Mouse (Mus musculus) kidney, adult 2 months (tissue): ENCODE results near the gene Rora. TPM values are rescaled to one million over a fixed set of nuclear protein-coding genes. Genes with fewer than 3 reads are reported as not detected.

ENCODE experiments used
- DNase-seq: peaks from one replicate; pipeline ENCODE4 v3.0.0; 2021
- H3K27ac ChIP-seq: fragments of 200-500 bp; 2 replicates; pipeline ENCODE4 v1.5.1; 2012; ENCODE audit warnings: low read depth, low read length, control low read depth, inconsistent platforms; ENCODE audit not compliant: insufficient read depth
- H3K27me3 ChIP-seq: fragments of 200-500 bp; replicated peaks from 2 replicates; pipeline ENCODE4 v1.6.1; 2012; ENCODE audit warnings: mild to moderate bottlenecking, moderate library complexity, low read length, inconsistent platforms; ENCODE audit not compliant: control insufficient read depth, insufficient read depth
- H3K36me3 ChIP-seq: fragments of 200-500 bp; 2 replicates; pipeline ENCODE4 v1.6.1; 2012; ENCODE audit warnings: mild to moderate bottlenecking, moderate library complexity, low read length, inconsistent platforms; ENCODE audit not compliant: control insufficient read depth, insufficient read depth
- H3K4me1 ChIP-seq: fragments of 200-500 bp; 2 replicates; pipeline ENCODE4 v1.6.1; 2011; ENCODE audit warnings: low read length; ENCODE audit not compliant: control insufficient read depth, insufficient read depth
- H3K4me3 ChIP-seq: fragments of 200-500 bp; 2 replicates; pipeline ENCODE4 v1.5.1; 2011; ENCODE audit warnings: mild to moderate bottlenecking, low read depth, low read length, control low read depth; ENCODE audit not compliant: insufficient read depth
- CTCF ChIP-seq: fragments of 200-500 bp; conservative IDR thresholded peaks from 2 replicates; pipeline ENCODE4 v1.5.1; 2011; ENCODE audit warnings: low read depth, mild to moderate bottlenecking, control low read depth, low read length, moderate library complexity, mixed read lengths; ENCODE audit not compliant: insufficient read depth, insufficient read length
- POLR2A ChIP-seq: fragments of 200-500 bp; IDR thresholded peaks from one replicate; pipeline ENCODE4 v1.6.1; 2011; ENCODE audit warnings: low read depth, low read length, control low read depth
- WGBS: fragments of 180-500 bp; shearing (Covaris S2); methylation state at CpG from one replicate; pipeline ENCODE4 v1.1.7; 2018; 5-methylcytosine and 5-hydroxymethylcytosine counted together
- polyA plus RNA-seq: library from polyadenylated mRNA; depleted of rRNA; stranded (reverse); fragments of >200 nt; gene quantifications from 2 replicates; pipeline ENCODE4 v1.2.3, GENCODE M21; 2012

Gene Rora
- polyA plus RNA-seq, 1 experiment = 15.5 TPM

DNA sequence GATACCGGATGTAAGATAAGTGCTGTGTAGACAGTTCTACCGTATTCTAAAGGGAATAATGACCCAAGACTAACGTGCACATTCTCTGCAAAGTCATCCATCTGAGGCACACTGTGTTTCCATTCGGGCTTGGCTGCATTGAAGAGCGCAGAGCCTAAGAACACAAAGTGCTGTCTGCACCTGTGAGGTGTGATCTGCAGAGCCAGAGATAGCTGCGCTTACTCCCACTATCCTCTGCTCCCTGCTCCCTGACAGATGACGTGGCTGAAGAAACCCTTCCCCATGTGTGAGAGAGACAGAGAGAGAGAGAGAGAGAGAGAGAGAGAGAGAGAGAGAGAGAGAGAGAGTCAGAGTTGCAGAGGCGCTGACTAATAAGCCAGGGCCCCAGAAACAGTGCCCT lies 392.3 kb downstream of the Rora start:
- Histone ChIP-seq H3K4me3 (no peak overlapping the region), H3K4me1 (no peaks in the 10 kb centered on the region), H3K27me3 (no peaks in the 10 kb centered on the region), H3K36me3 (no peaks in the 10 kb centered on the region), H3K27ac (no peak overlapping the region)
- no peak for TF ChIP-seq CTCF
- no peak for TF ChIP-seq POLR2A
- DNase-seq = no peak
- 94% methylated on average over 8 of the region's 8 CpGs for WGBS

DNA sequence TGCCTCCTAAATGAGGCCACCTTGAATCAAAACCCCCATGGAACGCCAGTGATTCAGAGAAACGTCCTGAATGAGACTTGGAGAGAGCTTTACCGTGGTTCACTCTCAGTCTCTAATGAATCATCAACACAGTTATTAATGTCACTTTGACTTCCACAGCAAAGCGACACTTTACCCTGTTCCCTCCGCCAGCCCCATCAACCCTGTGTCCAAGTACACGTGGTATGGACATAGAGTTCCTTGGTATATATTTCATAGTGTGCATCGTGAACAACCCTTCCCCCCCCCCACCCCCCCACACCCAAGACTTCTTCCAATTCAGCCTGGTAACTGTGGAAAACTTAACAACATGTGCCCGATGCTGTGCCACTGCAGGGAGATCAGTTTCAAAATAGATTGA lies 397.3 kb downstream of the Rora start:
- Histone ChIP-seq H3K4me1 (no peaks in the 10 kb centered on the region), H3K27me3 (no peaks in the 10 kb centered on the region), H3K27ac (no peak overlapping the region), H3K4me3 (no peak overlapping the region), H3K36me3 (no peaks in the 10 kb centered on the region)
- TF ChIP-seq POLR2A (no peak), CTCF (no peak)
- WGBS = 63% methylated on average over 8 of the region's 8 CpGs
- no peak for DNase-seq

DNA sequence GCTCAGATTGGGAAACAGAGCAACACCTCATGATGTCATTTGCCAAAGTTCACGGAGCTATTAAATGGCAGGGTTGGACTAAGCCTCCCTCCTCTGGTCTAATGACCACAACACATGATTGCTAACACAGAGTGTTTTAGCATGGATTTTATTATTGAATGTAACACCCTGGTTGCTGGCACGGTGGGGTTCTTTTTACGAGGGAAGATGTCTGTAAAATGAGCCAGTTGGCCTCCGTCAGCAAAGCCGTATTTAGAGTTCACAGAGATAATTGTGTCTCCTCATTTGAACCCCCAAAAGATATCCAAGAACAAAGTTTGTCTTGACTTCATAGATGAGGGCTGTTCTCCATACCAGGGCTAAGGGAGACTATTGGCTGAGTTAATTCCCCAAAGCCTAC lies 398.3 kb downstream of the Rora start:
- Histone ChIP-seq H3K4me3 (no peak overlapping the region), H3K36me3 (no peaks in the 10 kb centered on the region), H3K27me3 (no peaks in the 10 kb centered on the region), H3K27ac (no peak overlapping the region), H3K4me1 (no peaks in the 10 kb centered on the region)
- DNase-seq = no peak
- TF ChIP-seq POLR2A (no peak), CTCF (no peak)
- 79% methylated on average over 5 of the region's 5 CpGs for WGBS

DNA sequence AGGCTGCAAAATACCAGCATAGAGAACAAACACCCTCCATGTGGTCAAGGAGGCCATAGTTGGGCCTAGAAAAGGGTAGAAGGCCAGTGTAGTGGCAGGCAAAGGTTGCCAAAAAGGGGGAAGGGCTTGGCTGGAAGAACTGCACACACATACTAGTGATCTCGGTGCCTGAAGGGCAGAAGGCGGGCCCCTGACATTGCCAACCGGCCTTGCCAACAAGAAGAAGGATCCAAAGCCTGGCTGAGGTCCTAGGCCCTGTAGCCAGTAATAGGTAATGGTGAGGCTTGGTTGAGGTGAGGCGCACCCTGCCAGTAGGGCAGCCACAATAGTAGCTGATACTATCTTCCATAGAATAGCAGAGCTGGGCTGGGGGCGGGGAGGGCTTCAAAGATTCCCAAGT lies 401.7 kb downstream of the Rora start:
- Histone ChIP-seq H3K4me3 (no peak overlapping the region), H3K27ac (no peak overlapping the region), H3K4me1 (no peaks in the 10 kb centered on the region), H3K36me3 (no peaks in the 10 kb centered on the region), H3K27me3 (no peaks in the 10 kb centered on the region)
- TF ChIP-seq CTCF (no peak), POLR2A (no peak)
- DNase-seq = peak; percentile 52
- WGBS = 82% methylated on average over 5 of the region's 5 CpGs

DNA sequence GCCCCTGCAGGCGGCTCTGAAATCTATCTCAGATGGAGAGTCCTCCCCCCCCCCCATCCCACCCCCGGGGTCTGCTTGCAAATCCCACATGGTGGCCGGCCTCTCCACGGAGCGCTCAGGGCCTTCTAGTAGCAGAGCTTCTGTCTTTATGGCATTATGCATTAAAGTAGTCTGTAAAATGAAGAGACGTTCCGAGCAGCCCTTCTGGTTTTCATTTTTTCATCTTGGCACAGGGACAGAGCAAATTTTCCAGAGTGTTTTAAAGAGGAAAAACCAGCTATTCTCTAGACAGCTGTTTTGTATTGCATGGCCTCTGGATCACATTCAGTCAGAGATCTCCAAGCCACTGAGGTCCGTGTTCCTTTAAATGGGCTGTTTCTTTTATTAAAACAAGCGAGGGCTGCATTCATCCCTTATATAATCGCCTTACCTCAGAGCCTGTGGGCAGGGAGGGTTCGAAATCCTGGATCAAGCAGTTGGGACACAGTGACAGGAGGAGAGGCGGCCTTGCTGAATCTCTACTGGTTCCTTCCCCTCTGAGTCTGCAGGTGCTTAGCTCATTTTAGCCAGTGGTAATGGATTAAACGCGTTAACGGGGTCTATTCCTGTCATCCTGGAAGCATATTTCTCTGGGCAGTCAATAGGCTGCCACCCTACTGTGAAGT lies 417.7 kb downstream of the Rora start:
- no peak for TF ChIP-seq POLR2A
- no peak for TF ChIP-seq CTCF
- Histone ChIP-seq H3K4me3 (no peak overlapping the region), H3K4me1 (no peaks in the 10 kb centered on the region), H3K27me3 (no peaks in the 10 kb centered on the region), H3K27ac (no peak overlapping the region), H3K36me3 (no peaks in the 10 kb centered on the region)
- WGBS = 69% methylated on average over 15 of the region's 15 CpGs
- DNase-seq = peak; percentile 21

DNA sequence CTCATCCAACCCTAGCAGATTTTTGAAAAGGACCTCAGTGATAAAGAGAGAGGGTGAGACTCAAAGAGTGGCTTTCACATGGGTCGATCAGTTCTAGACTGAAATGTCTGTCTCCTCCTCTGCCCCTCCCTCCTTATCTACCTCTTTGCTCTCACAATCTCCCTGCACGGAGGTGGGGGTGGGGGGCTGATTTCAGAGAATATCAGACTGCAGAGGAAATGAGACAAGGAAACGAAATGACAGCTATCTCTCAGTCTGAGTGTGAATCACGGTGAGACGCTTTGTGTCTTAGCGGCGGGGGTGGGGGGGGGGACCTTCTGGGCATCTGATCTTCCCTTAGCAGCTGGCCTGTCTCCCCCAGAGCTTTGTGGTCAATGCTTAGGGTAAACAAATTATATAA lies 419.7 kb downstream of the Rora start:
- no peaks in the 10 kb centered on the region for H3K4me1 ChIP-seq
- WGBS = 85% methylated on average over 7 of the region's 7 CpGs
- H3K27ac ChIP-seq = no peak overlapping the region
- no peak overlapping the region for H3K4me3 ChIP-seq
- no peak for TF ChIP-seq POLR2A
- no peak for TF ChIP-seq CTCF
- no peaks in the 10 kb centered on the region for H3K36me3 ChIP-seq
- no peaks in the 10 kb centered on the region for H3K27me3 ChIP-seq
- DNase-seq = no peak

DNA sequence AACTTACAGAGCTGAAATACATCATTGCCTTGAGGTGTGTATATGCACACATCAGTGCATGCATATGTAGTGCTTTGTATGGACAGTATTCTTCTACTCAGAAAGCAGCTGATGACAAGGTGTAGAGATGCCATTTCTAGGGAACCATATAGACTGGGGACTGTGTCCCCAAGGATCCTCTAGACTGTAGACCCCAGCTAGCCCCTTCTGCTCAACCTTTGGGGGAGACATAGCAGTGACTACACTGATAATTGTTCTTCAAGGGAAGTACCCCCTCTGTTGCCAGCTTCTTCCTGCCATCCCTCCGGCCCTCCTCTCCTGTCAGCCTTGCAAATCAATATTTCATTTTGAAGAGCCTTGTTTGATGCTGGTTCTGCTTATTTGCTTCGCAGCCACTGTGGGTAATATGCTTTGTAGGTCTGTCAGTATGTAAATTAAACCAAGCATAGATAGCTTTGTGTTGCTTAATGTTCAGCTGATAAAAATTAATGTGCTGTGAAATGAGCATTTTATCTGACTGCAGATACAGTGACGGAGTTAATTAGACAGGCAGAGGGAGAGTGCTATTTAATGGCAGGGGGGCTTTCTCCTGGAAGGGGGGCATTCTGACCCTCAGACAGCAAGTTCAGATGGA lies 430.6 kb downstream of the Rora start:
- no peak overlapping the region for H3K27ac ChIP-seq
- DNase-seq = no peak
- no peak overlapping the region for H3K4me3 ChIP-seq
- peaks cover 11% of the 10 kb centered on the region for H3K4me1 ChIP-seq
- TF ChIP-seq POLR2A (no peak), CTCF (no peak)
- 63% methylated on average over 3 of the region's 3 CpGs for WGBS
- no peaks in the 10 kb centered on the region for H3K36me3 ChIP-seq
- no peaks in the 10 kb centered on the region for H3K27me3 ChIP-seq
